ENCODE assay signal across 11 mouse cellular contexts in genomic region chr13:57766721-57767120, GRCm38 (mm10).
DNase-seq lines count a peak whose midpoint lies in the region; ATAC-seq and TF ChIP-seq lines count a peak whose summit lies in the region.
"Had no signal": no experiment of that assay in that cellular context is flagged by ENCODE, and none has a peak within 500 bp of the region (broad histone marks: within the 10 kb centered on the region; RNA-seq: fewer than 3 reads in every experiment).

No protein-coding gene starts in this region.

- peak; percentile 96 for TF ChIP-seq CTCF in E14TG2a.4 (conservative IDR thresholded peaks at IDR 0.05; ENCODE audit: low read length)

- no peaks in the 10 kb centered on the region; the same call in 1 of the 2 replicates for H3K27me3 ChIP-seq in kidney, embryonic 14.5 days (ENCODE audit: control insufficient read depth, insufficient read depth, low read length)
- no peaks in the 10 kb centered on the region for H3K27me3 ChIP-seq in E14TG2a.4 (ENCODE audit: insufficient read depth, low read length)
- H3K27me3 ChIP-seq: heart, embryonic 13.5 days; limb, embryonic 12.5 days had no signal

- no peak overlapping the region for H3K9ac ChIP-seq in kidney, embryonic 14.5 days (ENCODE audit: low read depth, low read length)
- H3K9ac ChIP-seq: heart, embryonic 13.5 days; limb, embryonic 12.5 days had no signal

- H3K4me2 ChIP-seq in kidney, embryonic 14.5 days (replicated peaks; ENCODE audit: low read depth, low read length) = no peak overlapping the region
- H3K4me2 ChIP-seq: heart, embryonic 13.5 days; limb, embryonic 12.5 days had no signal

- no peak overlapping the region for H3K27ac ChIP-seq in kidney, embryonic 14.5 days (ENCODE audit: low read depth, low read length)
- H3K27ac ChIP-seq: heart, embryonic 13.5 days; limb, embryonic 12.5 days had no signal

- no peaks in the 10 kb centered on the region for H3K4me1 ChIP-seq in kidney, embryonic 14.5 days (ENCODE audit: control insufficient read depth, insufficient read depth, low read length)
- H3K4me1 ChIP-seq in E14TG2a.4 (replicated peaks; ENCODE audit: low read depth, low read length) = no peaks in the 10 kb centered on the region
- H3K4me1 ChIP-seq: heart, embryonic 13.5 days had no signal

- WGBS in kidney, embryonic 14.5 days = 62% methylated on average over 3 of the region's 3 CpGs

- ATAC-seq in kidney, embryonic 14.5 days (ENCODE audit: low FRiP score, low TSS enrichment) = no peak
- ATAC-seq in CD4-positive, CD25-positive, alpha-beta regulatory T cell, adult 4 months = no peak
- ATAC-seq: forebrain, embryonic 14.5 days had no signal

- no peak overlapping the region for H3K4me3 ChIP-seq in kidney, embryonic 14.5 days (ENCODE audit: low read length)
- no peak overlapping the region for H3K4me3 ChIP-seq in E14TG2a.4 (replicated peaks; ENCODE audit: low read length)
- H3K4me3 ChIP-seq: heart, embryonic 13.5 days; limb, embryonic 12.5 days had no signal

- H3K9me3 ChIP-seq in kidney, embryonic 14.5 days (ENCODE audit: control insufficient read depth, low read length) = 0 out of 2 replicates have a peak, but pooled peaks cover 3% of the 10 kb centered on the region
- H3K9me3 ChIP-seq in E14TG2a.4 (ENCODE audit: low read length) = peaks cover 3% of the 10 kb centered on the region
- H3K9me3 ChIP-seq: heart, embryonic 13.5 days had no signal

- DNase-seq in cerebellum, postnatal 14 days = peak; percentile 41 to 54
- no peak for DNase-seq in cerebellum, adult 11 months
- peak; percentile 42 for DNase-seq in kidney, postnatal 10 days
- peak; percentile 4 for DNase-seq in c-Kit-positive CD71-positive TER-119-negative erythroid progenitor cells, embryonic 14.5 days (ENCODE audit: low read depth)
- no peak for DNase-seq in ovary, postnatal 36 days (ENCODE audit: low spot score)

- H3K36me3 ChIP-seq in kidney, embryonic 14.5 days (ENCODE audit: control insufficient read depth, insufficient read depth, low read length) = no peaks in the 10 kb centered on the region
- no peaks in the 10 kb centered on the region for H3K36me3 ChIP-seq in E14TG2a.4 (ENCODE audit: insufficient read depth, low read length)
- H3K36me3 ChIP-seq: heart, embryonic 13.5 days; limb, embryonic 12.5 days had no signal

Comparison
In these comparisons a context has a peak if more than half of its experiments do, and no peak if none do; other contexts are left out.
1. DNase-seq: peak in cerebellum, postnatal 14 days (2 of 2), kidney, postnatal 10 days (single experiment) and c-Kit-positive CD71-positive TER-119-negative erythroid progenitor cells, embryonic 14.5 days (single experiment); none in cerebellum, adult 11 months (single experiment) and ovary, postnatal 36 days (single experiment).